Mouse (Mus musculus) heart, adult 9 months (tissue): ENCODE data around the gene Klhl8.

Experiments used
- DNase-seq, 2 experiments: peaks; one replicate each; pipeline ENCODE4 v3.0.0; 2022; ENCODE audit warnings: low spot score in 2 of 2

Gene Klhl8

GRCm38 (mm10) chr5:103916595-103917356 lies 5.7 kb upstream of the Klhl8 start:
- no peak for DNase-seq

GRCm38 (mm10) chr5:103914335-103915226 lies 3.5 kb upstream of the Klhl8 start:
- DNase-seq: no peak

GRCm38 (mm10) chr5:103913150-103913549 lies 2.1 kb upstream of the Klhl8 start:
- no peak for DNase-seq

GRCm38 (mm10) chr5:103911555-103911954 lies 496 bp upstream of the Klhl8 start:
- DNase-seq: no peak

GRCm38 (mm10) chr5:103910156-103910555 lies 903 bp downstream of the Klhl8 start:
- DNase-seq: no peak

GRCm38 (mm10) chr5:103909466-103909865 lies 1.6 kb downstream of the Klhl8 start:
- DNase-seq: no peak

- DNase-seq: no peak
Measured at GRCm38 (mm10) chr5:103908851-103909250, 2.2 kb downstream of the Klhl8 start.

GRCm38 (mm10) chr5:103907844-103908243 lies 3.2 kb downstream of the Klhl8 start:
- no peak for DNase-seq

GRCm38 (mm10) chr5:103906173-103906572 lies 4.9 kb downstream of the Klhl8 start:
- no peak for DNase-seq

- DNase-seq: no peak
Measured at GRCm38 (mm10) chr5:103898310-103898709, 12.7 kb downstream of the Klhl8 start.

GRCm38 (mm10) chr5:103889766-103890165 lies 21.3 kb downstream of the Klhl8 start:
- no peak for DNase-seq

- no peak for DNase-seq
Measured at GRCm38 (mm10) chr5:103863759-103864158, 47.3 kb downstream of the Klhl8 start.

GRCm38 (mm10) chr5:103860622-103861021 lies 50.4 kb downstream of the Klhl8 start:
- no peak for DNase-seq

GRCm38 (mm10) chr5:103857151-103857550 lies 53.9 kb downstream of the Klhl8 start:
- no peak for DNase-seq

- peak; percentile 38 to 43 for DNase-seq
Measured at GRCm38 (mm10) chr5:103856286-103857009, 54.6 kb downstream of the Klhl8 start.

GRCm38 (mm10) chr5:103855483-103856211 lies 55.4 kb downstream of the Klhl8 start:
- no peak for DNase-seq

GRCm38 (mm10) chr5:103854807-103855194 lies 56.3 kb downstream of the Klhl8 start:
- DNase-seq: no peak

- DNase-seq: no peak
Measured at GRCm38 (mm10) chr5:103854041-103854806, 56.8 kb downstream of the Klhl8 start.

GRCm38 (mm10) chr5:103852756-103853549 lies 58.1 kb downstream of the Klhl8 start:
- no peak for DNase-seq

GRCm38 (mm10) chr5:103848546-103848945 lies 62.5 kb downstream of the Klhl8 start:
- DNase-seq: peak; percentile 44 to 57
